Mouse (Mus musculus) layer of hippocampus, postnatal 25 days (tissue): ENCODE results near the gene Tcl1b4. TPM values are rescaled to one million over a fixed set of nuclear protein-coding genes. Genes with fewer than 3 reads are reported as not detected.

Source experiments
- DNase-seq, 2 experiments: peaks; one replicate each; pipeline ENCODE4 v3.0.0; 2022; ENCODE audit warnings: mixed read lengths in 2 of 2, low spot score in 1 of 2; ENCODE audit errors: extremely low spot score in 1 of 2
- total RNA-seq, 2 experiments: library from RNA; stranded (reverse); gene quantifications; 2 replicates each; pipeline ENCODE4 v1.2.3; 2021

Tcl1b4 gene
- total RNA-seq, 2 experiments from 2014 or later = not detected

GRCm38 (mm10) chr12:105239060-105239459, 37.3 kb downstream of the Tcl1b4 start:
- DNase-seq = no peak

GRCm38 (mm10) chr12:105248763-105249233, 47.0 kb downstream of the Tcl1b4 start:
- no peak for DNase-seq

GRCm38 (mm10) chr12:105253796-105254195, 52.0 kb downstream of the Tcl1b4 start:
- no peak for DNase-seq

Other genes starting within 250 kb of the Tcl1b4 start
- 1 to 10 TPM; 1.2 to 1.3 TPM for gene Syne3, start 192.1 kb upstream of the Tcl1b4 start, total RNA-seq
- gene Glrx5, start 169.3 kb upstream of the Tcl1b4 start, total RNA-seq = 10 to 100 TPM; 54.8 to 57.2 TPM
- not detected for gene Tcl1b2, start 55.9 kb upstream of the Tcl1b4 start, total RNA-seq
- gene Tcl1b1, start 42.3 kb upstream of the Tcl1b4 start, total RNA-seq = not detected
- not detected for gene Tcl1b5, start 25.6 kb upstream of the Tcl1b4 start, total RNA-seq
- gene Tcl1b3, start 10.9 kb upstream of the Tcl1b4 start, total RNA-seq = not detected
- gene Tcl1, start 20.8 kb downstream of the Tcl1b4 start, total RNA-seq = not detected
- 10 to 100 TPM; 18.9 to 19.4 TPM for gene Tunar, start 131.9 kb downstream of the Tcl1b4 start, total RNA-seq